Mouse (Mus musculus): ENCODE measurements at regions not wholly inside any gene's neighbourhood (a gene's known extent, or its start where the extent isn't known, plus 50 kb on each side); places are given as distances from the start of the nearest gene placed in this dataset.

GRCm38 (mm10) chr13:106562161-106562560, 374.6 kb downstream of the Ipo11 start:
- no peak for DNase-seq (ENCODE audit: low spot score in 2 of 2)

- DNase-seq (ENCODE audit: low spot score in 2 of 2): no peak
Measured at GRCm38 (mm10) chr13:106525406-106526206, 411.2 kb downstream of the Ipo11 start.

GRCm38 (mm10) chr13:106514510-106515169, 422.1 kb downstream of the Ipo11 start:
- no peak for DNase-seq (ENCODE audit: low spot score in 2 of 2)

- no peak for DNase-seq (ENCODE audit: low spot score in 2 of 2)
Measured at GRCm38 (mm10) chr13:106513669-106514068, 423.1 kb downstream of the Ipo11 start.

- no peak for DNase-seq (ENCODE audit: low spot score in 2 of 2)
Measured at GRCm38 (mm10) chr13:106510435-106510834, 426.3 kb downstream of the Ipo11 start.

GRCm38 (mm10) chr13:106501273-106501672, 435.5 kb downstream of the Ipo11 start:
- no peak for DNase-seq (ENCODE audit: low spot score in 2 of 2)

- no peak for DNase-seq (ENCODE audit: low spot score in 2 of 2)
Measured at GRCm38 (mm10) chr13:106471264-106471663, 465.5 kb downstream of the Ipo11 start.

GRCm38 (mm10) chr13:106454366-106454927, 482.3 kb downstream of the Ipo11 start:
- DNase-seq (ENCODE audit: low spot score in 2 of 2): no peak

- DNase-seq (ENCODE audit: low spot score in 2 of 2): no peak
Measured at GRCm38 (mm10) chr13:106432165-106432564, 504.6 kb downstream of the Ipo11 start.

- DNase-seq (ENCODE audit: low spot score in 2 of 2): no peak
Measured at GRCm38 (mm10) chr13:106406608-106407038, 530.1 kb downstream of the Ipo11 start.

- no peak for DNase-seq (ENCODE audit: low spot score in 2 of 2)
Measured at GRCm38 (mm10) chr13:106392642-106393041, 544.1 kb downstream of the Ipo11 start.

- DNase-seq (ENCODE audit: low spot score in 2 of 2): no peak
Measured at GRCm38 (mm10) chr13:106388634-106389033, 548.1 kb downstream of the Ipo11 start.

GRCm38 (mm10) chr13:106367589-106367988, 569.2 kb downstream of the Ipo11 start:
- no peak for DNase-seq (ENCODE audit: low spot score in 2 of 2)

GRCm38 (mm10) chr13:106352614-106353409, 583.9 kb downstream of the Ipo11 start:
- DNase-seq (ENCODE audit: low spot score in 2 of 2): no peak

GRCm38 (mm10) chr13:106332025-106332424, 604.7 kb downstream of the Ipo11 start:
- DNase-seq (ENCODE audit: low spot score in 2 of 2): no peak

GRCm38 (mm10) chr13:106318980-106319379, 617.8 kb downstream of the Ipo11 start:
- DNase-seq (ENCODE audit: low spot score in 2 of 2): no peak

- no peak for DNase-seq (ENCODE audit: low spot score in 2 of 2)
Measured at GRCm38 (mm10) chr13:106318476-106318875, 618.3 kb downstream of the Ipo11 start.

- DNase-seq (ENCODE audit: low spot score in 2 of 2): no peak
Measured at GRCm38 (mm10) chr13:106317300-106317699, 619.5 kb downstream of the Ipo11 start.

GRCm38 (mm10) chr13:106281181-106281580, 655.6 kb downstream of the Ipo11 start:
- no peak for DNase-seq (ENCODE audit: low spot score in 2 of 2)

GRCm38 (mm10) chr13:106259874-106260273, 676.9 kb downstream of the Ipo11 start:
- no peak for DNase-seq (ENCODE audit: low spot score in 2 of 2)

All from thymus, postnatal 10 days (tissue).